Mouse (Mus musculus) hindlimb bud, embryonic 11.5 days (tissue): ENCODE data around the gene Pappa.

Experiments used
- DNase-seq: peaks from one replicate; pipeline ENCODE4 v3.0.0-alpha.2; 2012; ENCODE audit warnings: low read depth, low spot score; ENCODE audit errors: extremely low spot score

Gene Pappa

GRCm38 (mm10) chr4:65267066-65267465 lies 143.1 kb downstream of the Pappa start:
- no peak for DNase-seq

- no peak for DNase-seq
These were observed 146.0 kb downstream of the Pappa start for GRCm38 (mm10) chr4:65269996-65270395.

GRCm38 (mm10) chr4:65272295-65272694 lies 148.3 kb downstream of the Pappa start:
- no peak for DNase-seq

GRCm38 (mm10) chr4:65273299-65273851 lies 149.4 kb downstream of the Pappa start:
- no peak for DNase-seq

- peak; percentile 58 for DNase-seq
These were observed 154.7 kb downstream of the Pappa start for GRCm38 (mm10) chr4:65278451-65279271.

- DNase-seq = no peak
These were observed 155.3 kb downstream of the Pappa start for GRCm38 (mm10) chr4:65279272-65279653.

- no peak for DNase-seq
These were observed 156.2 kb downstream of the Pappa start for GRCm38 (mm10) chr4:65279979-65280677.

GRCm38 (mm10) chr4:65280888-65281287 lies 156.9 kb downstream of the Pappa start:
- no peak for DNase-seq

GRCm38 (mm10) chr4:65283611-65284010 lies 159.6 kb downstream of the Pappa start:
- no peak for DNase-seq

GRCm38 (mm10) chr4:65285165-65285564 lies 161.2 kb downstream of the Pappa start:
- DNase-seq = no peak

GRCm38 (mm10) chr4:65289247-65289646 lies 165.3 kb downstream of the Pappa start:
- DNase-seq = no peak

GRCm38 (mm10) chr4:65295741-65296140 lies 171.8 kb downstream of the Pappa start:
- no peak for DNase-seq

GRCm38 (mm10) chr4:65296356-65296967 lies 172.5 kb downstream of the Pappa start:
- DNase-seq = no peak

GRCm38 (mm10) chr4:65296968-65297499 lies 173.1 kb downstream of the Pappa start:
- no peak for DNase-seq

- DNase-seq = no peak
These were observed 174.5 kb downstream of the Pappa start for GRCm38 (mm10) chr4:65298212-65299181.

- DNase-seq = no peak
These were observed 175.4 kb downstream of the Pappa start for GRCm38 (mm10) chr4:65299365-65299764.

GRCm38 (mm10) chr4:65300431-65300830 lies 176.5 kb downstream of the Pappa start:
- no peak for DNase-seq

GRCm38 (mm10) chr4:65302666-65303065 lies 178.7 kb downstream of the Pappa start:
- DNase-seq = no peak

- no peak for DNase-seq
These were observed 194.0 kb downstream of the Pappa start for GRCm38 (mm10) chr4:65317877-65318525.

- DNase-seq = no peak
These were observed 197.4 kb downstream of the Pappa start for GRCm38 (mm10) chr4:65321340-65321739.
